Mouse (Mus musculus) liver, postnatal 0 days (tissue): ENCODE measurements at regions not wholly inside any gene's neighbourhood (a gene's known extent, or its start where the extent isn't known, plus 50 kb on each side); places are given as distances from the start of the nearest gene placed in this dataset.

Experiments used
- ATAC-seq: fragments of 200-750 bp; cut with Nextera tagmentation; 2 replicates; pipeline ENCODE4 v1.8.0; 2017; ENCODE audit warnings: mild to moderate bottlenecking, moderate library complexity
- DNase-seq: peaks from one replicate; pipeline ENCODE4 v3.0.0-alpha.2; 2016
- H3K27ac ChIP-seq: fragments of 300-500 bp; sonication (generic); 2 replicates; pipeline ENCODE4 v1.5.1; 2014; ENCODE audit warnings: antibody characterized with exemption, moderate library complexity, mild to moderate bottlenecking, low read depth
- H3K27me3 ChIP-seq: fragments of 300-500 bp; sonication (generic); 2 replicates; pipeline ENCODE4 v1.6.1; 2014; ENCODE audit warnings: low read length, control low read depth, mixed read lengths; ENCODE audit not compliant: insufficient read depth
- H3K36me3 ChIP-seq: fragments of 300-500 bp; sonication (generic); replicated peaks from 2 replicates; pipeline ENCODE4 v1.6.1; 2014; ENCODE audit warnings: mild to moderate bottlenecking, control low read depth, low read length, moderate library complexity, mixed read lengths; ENCODE audit not compliant: insufficient read depth
- H3K4me1 ChIP-seq: fragments of 300-500 bp; sonication (generic); 2 replicates; pipeline ENCODE4 v1.6.1; 2014; ENCODE audit warnings: antibody characterized with exemption, mild to moderate bottlenecking, control low read depth; ENCODE audit not compliant: insufficient read depth
- H3K4me2 ChIP-seq: fragments of 300-500 bp; sonication (generic); 2 replicates; pipeline ENCODE4 v1.6.1; 2014; ENCODE audit warnings: low read depth, mild to moderate bottlenecking, low read length, moderate library complexity, mixed read lengths
- H3K4me3 ChIP-seq: fragments of 300-500 bp; sonication (generic); 2 replicates; pipeline ENCODE4 v1.5.1; 2014; ENCODE audit warnings: low read depth, low read length
- H3K9ac ChIP-seq: fragments of 300-500 bp; sonication (generic); replicated peaks from 2 replicates; pipeline ENCODE4 v1.6.1; 2014; ENCODE audit warnings: mild to moderate bottlenecking, moderate library complexity
- H3K9me3 ChIP-seq: fragments of 300-500 bp; sonication (generic); 2 replicates; pipeline ENCODE4 v1.6.1; 2016; ENCODE audit warnings: mild to moderate bottlenecking, control low read depth, low read length, mixed read lengths
- CTCF ChIP-seq: sonication (generic); IDR thresholded peaks from 2 replicates; pipeline ENCODE4 v1.5.1; 2016; ENCODE audit warnings: antibody characterized with exemption, low read depth
- EP300 ChIP-seq: IDR thresholded peaks from 2 replicates; pipeline ENCODE4 v1.6.1; 2016; ENCODE audit warnings: antibody characterized with exemption, low read depth, mild to moderate bottlenecking
- WGBS: fragments of 180-500 bp; shearing (Covaris S2); extraction: QIAGEN DNeasy Blood & Tissue Kit; methylation state at CpG from one replicate; pipeline ENCODE4 v1.1.7; 2014; ENCODE audit not compliant: insufficient replicate concordance; 5-methylcytosine and 5-hydroxymethylcytosine counted together

GRCm38 (mm10) chr13:86102212-86102611, 55.5 kb upstream of the Cox7c start:
- Histone ChIP-seq H3K36me3 (no peaks in the 10 kb centered on the region), H3K9me3 (no peaks in the 10 kb centered on the region), H3K4me1 (no peaks in the 10 kb centered on the region), H3K27me3 (no peaks in the 10 kb centered on the region), H3K27ac (no peak overlapping the region), H3K4me3 (no peak overlapping the region), H3K9ac (no peak overlapping the region), H3K4me2 (no peak overlapping the region)
- ATAC-seq: no peak
- 70% methylated on average over 1 of the region's 1 CpGs for WGBS
- TF ChIP-seq EP300 (no peak), CTCF (no peak)
- no peak for DNase-seq

DNA sequence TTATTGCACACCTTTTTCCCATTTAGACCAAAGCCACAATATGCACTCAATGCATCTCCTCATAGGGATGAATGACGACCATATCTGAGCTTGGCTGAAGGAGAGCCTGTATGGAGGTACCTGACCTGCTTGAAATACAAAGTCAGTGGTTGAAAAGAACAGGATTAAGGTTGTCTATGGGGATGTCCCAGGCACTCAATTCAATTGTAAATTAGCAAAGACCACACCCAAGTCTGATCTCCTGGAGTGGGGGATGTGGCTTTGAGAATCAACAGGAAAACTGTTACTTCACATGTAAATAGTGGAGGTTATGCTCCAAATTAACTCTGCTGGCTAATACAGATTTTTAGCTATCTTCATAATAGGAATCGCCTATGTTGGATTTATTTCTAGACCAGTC, 51.1 kb upstream of the Cox7c start:
- ATAC-seq: no peak
- Histone ChIP-seq H3K4me1 (no peaks in the 10 kb centered on the region), H3K9me3 (no peaks in the 10 kb centered on the region), H3K27me3 (no peaks in the 10 kb centered on the region), H3K9ac (no peak overlapping the region), H3K4me3 (no peak overlapping the region), H3K4me2 (no peak overlapping the region), H3K36me3 (no peaks in the 10 kb centered on the region), H3K27ac (no peak overlapping the region)
- 31% methylated on average over 2 of the region's 2 CpGs for WGBS
- no peak for DNase-seq
- TF ChIP-seq CTCF (no peak), EP300 (no peak)

- Histone ChIP-seq H3K4me1 (no peaks in the 10 kb centered on the region), H3K27ac (no peak overlapping the region), H3K9me3 (no peaks in the 10 kb centered on the region), H3K4me2 (no peak overlapping the region), H3K36me3 (no peaks in the 10 kb centered on the region), H3K4me3 (no peak overlapping the region), H3K9ac (no peak overlapping the region), H3K27me3 (no peaks in the 10 kb centered on the region)
- no peak for DNase-seq
- no peak for ATAC-seq
- TF ChIP-seq CTCF: no peak
- no peak for TF ChIP-seq EP300
These were observed 50.6 kb upstream of the Cox7c start for GRCm38 (mm10) chr13:86097291-86097690.
